Mouse (Mus musculus): ENCODE results near the gene Sf1. TPM values are rescaled to one million over a fixed set of nuclear protein-coding genes. Genes with fewer than 3 reads are reported as not detected.
A peak's percentile ranks its signal among the peaks of the same experiment; 100 is the strongest.

The Sf1 gene
- polyA plus RNA-seq, 1 experiment = 226 TPM

- H3K4me3 ChIP-seq (ENCODE audit: insufficient read depth, low read length) = no peak overlapping the region
- H3K4me1 ChIP-seq (ENCODE audit: control insufficient read depth, insufficient read depth, low read length) = no peaks in the 10 kb centered on the region
- TF ChIP-seq POLR2A (IDR thresholded peaks at IDR 0.05; ENCODE audit: low read depth, low read length) (no peak), CTCF (IDR thresholded peaks at IDR 0.05; ENCODE audit: borderline replicate concordance, insufficient read depth, low read length) (no peak)
- no peak overlapping the region for H3K27ac ChIP-seq (ENCODE audit: insufficient read depth, low read length)
Measured at GRCm38 (mm10) chr19:6349215-6349983, 14.1 kb upstream of the Sf1 start.

- Histone ChIP-seq H3K4me3 (ENCODE audit: insufficient read depth, low read length) (no peak overlapping the region), H3K4me1 (ENCODE audit: control insufficient read depth, insufficient read depth, low read length) (no peaks in the 10 kb centered on the region), H3K27ac (ENCODE audit: insufficient read depth, low read length) (no peak overlapping the region)
- no peak for TF ChIP-seq CTCF (IDR thresholded peaks at IDR 0.05; ENCODE audit: borderline replicate concordance, insufficient read depth, low read length)
- no peak for TF ChIP-seq POLR2A (IDR thresholded peaks at IDR 0.05; ENCODE audit: low read depth, low read length)
Measured at GRCm38 (mm10) chr19:6351431-6352106, 11.9 kb upstream of the Sf1 start.

GRCm38 (mm10) chr19:6352107-6352505 lies 11.4 kb upstream of the Sf1 start:
- Histone ChIP-seq H3K4me1 (ENCODE audit: control insufficient read depth, insufficient read depth, low read length) (no peaks in the 10 kb centered on the region), H3K4me3 (ENCODE audit: insufficient read depth, low read length) (no peak overlapping the region), H3K27ac (ENCODE audit: insufficient read depth, low read length) (no peak overlapping the region)
- no peak for TF ChIP-seq CTCF (IDR thresholded peaks at IDR 0.05; ENCODE audit: borderline replicate concordance, insufficient read depth, low read length)
- no peak for TF ChIP-seq POLR2A (IDR thresholded peaks at IDR 0.05; ENCODE audit: low read depth, low read length)

GRCm38 (mm10) chr19:6354030-6354429 lies 9.5 kb upstream of the Sf1 start:
- Histone ChIP-seq H3K4me3 (ENCODE audit: insufficient read depth, low read length) (no peak overlapping the region), H3K27ac (ENCODE audit: insufficient read depth, low read length) (no peak overlapping the region), H3K4me1 (ENCODE audit: control insufficient read depth, insufficient read depth, low read length) (no peaks in the 10 kb centered on the region)
- TF ChIP-seq POLR2A (IDR thresholded peaks at IDR 0.05; ENCODE audit: low read depth, low read length) (no peak), CTCF (IDR thresholded peaks at IDR 0.05; ENCODE audit: borderline replicate concordance, insufficient read depth, low read length) (no peak)

- Histone ChIP-seq H3K4me3 (ENCODE audit: insufficient read depth, low read length) (no peak overlapping the region), H3K4me1 (ENCODE audit: control insufficient read depth, insufficient read depth, low read length) (peaks cover 5% of the 10 kb centered on the region; the same call in 1 of the 2 replicates), H3K27ac (ENCODE audit: insufficient read depth, low read length) (no peak overlapping the region)
- TF ChIP-seq POLR2A (IDR thresholded peaks at IDR 0.05; ENCODE audit: low read depth, low read length) (no peak), CTCF (IDR thresholded peaks at IDR 0.05; ENCODE audit: borderline replicate concordance, insufficient read depth, low read length) (no peak)
Measured at GRCm38 (mm10) chr19:6361291-6361690, 2.2 kb upstream of the Sf1 start.

- 0 out of 2 replicates have a peak overlapping the region, but pooled peaks have one; percentile 23 for H3K27ac ChIP-seq (ENCODE audit: insufficient read depth, low read length)
- peaks cover 7% of the 10 kb centered on the region; the same call in 1 of the 2 replicates for H3K4me1 ChIP-seq (ENCODE audit: control insufficient read depth, insufficient read depth, low read length)
- peak; percentile 44 for TF ChIP-seq POLR2A (IDR thresholded peaks at IDR 0.05; ENCODE audit: low read depth, low read length)
- no peak for TF ChIP-seq CTCF (IDR thresholded peaks at IDR 0.05; ENCODE audit: borderline replicate concordance, insufficient read depth, low read length)
- peak overlapping the region; percentile 62 for H3K4me3 ChIP-seq (ENCODE audit: insufficient read depth, low read length)
Measured at GRCm38 (mm10) chr19:6363091-6363410, 439 bp upstream of the Sf1 start.

- TF ChIP-seq CTCF (IDR thresholded peaks at IDR 0.05; ENCODE audit: borderline replicate concordance, insufficient read depth, low read length) (no peak), POLR2A (IDR thresholded peaks at IDR 0.05; ENCODE audit: low read depth, low read length) (0 out of 2 replicates have a peak, but pooled peaks have one; percentile 19)
- H3K4me3 ChIP-seq (ENCODE audit: insufficient read depth, low read length) = peak overlapping the region; percentile 87
- H3K4me1 ChIP-seq (ENCODE audit: control insufficient read depth, insufficient read depth, low read length) = peaks cover 7% of the 10 kb centered on the region; the same call in 1 of the 2 replicates
- peak overlapping the region; percentile 98 for H3K27ac ChIP-seq (ENCODE audit: insufficient read depth, low read length)
Measured at GRCm38 (mm10) chr19:6364317-6364725, 831 bp downstream of the Sf1 start.

- Histone ChIP-seq H3K27ac (ENCODE audit: insufficient read depth, low read length) (no peak overlapping the region), H3K4me1 (ENCODE audit: control insufficient read depth, insufficient read depth, low read length) (peaks cover 7% of the 10 kb centered on the region; the same call in 1 of the 2 replicates)
- TF ChIP-seq CTCF (IDR thresholded peaks at IDR 0.05; ENCODE audit: borderline replicate concordance, insufficient read depth, low read length) (no peak), POLR2A (IDR thresholded peaks at IDR 0.05; ENCODE audit: low read depth, low read length) (no peak)
Measured at GRCm38 (mm10) chr19:6364842-6365241, 1.4 kb downstream of the Sf1 start.

GRCm38 (mm10) chr19:6370175-6370574 lies 6.7 kb downstream of the Sf1 start:
- Histone ChIP-seq H3K27ac (ENCODE audit: insufficient read depth, low read length) (no peak overlapping the region), H3K4me1 (ENCODE audit: control insufficient read depth, insufficient read depth, low read length) (peaks cover 14% of the 10 kb centered on the region), H3K4me3 (ENCODE audit: insufficient read depth, low read length) (no peak overlapping the region)
- no peak for TF ChIP-seq CTCF (IDR thresholded peaks at IDR 0.05; ENCODE audit: borderline replicate concordance, insufficient read depth, low read length)
- no peak for TF ChIP-seq POLR2A (IDR thresholded peaks at IDR 0.05; ENCODE audit: low read depth, low read length)

More at GRCm38 (mm10) chr19:6364842-6365241, 1.4 kb downstream of the Sf1 start:
- H3K4me3 ChIP-seq (ENCODE audit: insufficient read depth, low read length) = peak overlapping the region; percentile 87

- TF ChIP-seq POLR2A (IDR thresholded peaks at IDR 0.05; ENCODE audit: low read depth, low read length) = no peak
- no peak for TF ChIP-seq CTCF (IDR thresholded peaks at IDR 0.05; ENCODE audit: borderline replicate concordance, insufficient read depth, low read length)
- Histone ChIP-seq H3K27ac (ENCODE audit: insufficient read depth, low read length) (no peak overlapping the region), H3K4me1 (ENCODE audit: control insufficient read depth, insufficient read depth, low read length) (peaks cover 8% of the 10 kb centered on the region), H3K4me3 (ENCODE audit: insufficient read depth, low read length) (no peak overlapping the region)
Measured at GRCm38 (mm10) chr19:6372433-6372832, 8.9 kb downstream of the Sf1 start.
